Comparison of ENCODE assay signal across 9 mouse cellular contexts in genomic region chr15:100825249-100825856, GRCm38 (mm10). TPM values are rescaled to one million over a fixed set of nuclear protein-coding genes. Genes with fewer than 3 reads are reported as not detected.
DNase-seq lines count a peak whose midpoint lies in the region; ATAC-seq lines count a peak whose summit lies in the region.
"Had no signal": no experiment of that assay in that cellular context is flagged by ENCODE, and none has a peak within 500 bp of the region (broad histone marks: within the 10 kb centered on the region; RNA-seq: fewer than 3 reads in every experiment).

No protein-coding gene starts in this region.

- H3K9ac ChIP-seq in hindbrain, embryonic 14.5 days, result peak overlapping the region; percentile 35
- H3K9ac ChIP-seq in midbrain, embryonic 12.5 days (replicated peaks), result 0 out of 2 replicates have a peak overlapping the region, but pooled peaks have one; percentile 24
- no peak overlapping the region for H3K9ac ChIP-seq in liver, embryonic 12.5 days
- H3K9ac ChIP-seq: heart, embryonic 15.5 days had no signal

- no peak overlapping the region for H3K27ac ChIP-seq in hindbrain, embryonic 14.5 days
- no peak overlapping the region for H3K27ac ChIP-seq in midbrain, embryonic 12.5 days (replicated peaks)
- no peak overlapping the region for H3K27ac ChIP-seq in liver, embryonic 12.5 days
- H3K27ac ChIP-seq: heart, embryonic 15.5 days had no signal

- H3K4me1 ChIP-seq in hindbrain, embryonic 14.5 days (replicated peaks; ENCODE audit: control insufficient read depth, insufficient read depth, low read length), result peaks cover 7% of the 10 kb centered on the region; the same call in 1 of the 2 replicates
- H3K4me1 ChIP-seq in midbrain, embryonic 12.5 days, result peaks cover 7% of the 10 kb centered on the region
- H3K4me1 ChIP-seq in liver, embryonic 12.5 days, result no peaks in the 10 kb centered on the region
- H3K4me1 ChIP-seq: heart, embryonic 15.5 days; megakaryocyte, embryonic 14.5 days had no signal

- no peaks in the 10 kb centered on the region for H3K9me3 ChIP-seq in hindbrain, embryonic 14.5 days (ENCODE audit: control insufficient read depth, low read length)
- H3K9me3 ChIP-seq in midbrain, embryonic 12.5 days, result no peaks in the 10 kb centered on the region
- no peaks in the 10 kb centered on the region for H3K9me3 ChIP-seq in liver, embryonic 12.5 days (replicated peaks)
- H3K9me3 ChIP-seq: heart, embryonic 15.5 days had no signal

- peak; percentile 57; the same call in 1 of the 2 replicates for ATAC-seq in hindbrain, embryonic 14.5 days (ENCODE audit: low FRiP score)
- ATAC-seq in midbrain, embryonic 12.5 days (ENCODE audit: low FRiP score, low read depth), result no peak
- no peak for ATAC-seq in CD4-positive, CD25-positive, alpha-beta regulatory T cell, adult 4 months
- no peak for ATAC-seq in liver, embryonic 12.5 days

- peak overlapping the region; percentile 49 for H3K4me2 ChIP-seq in hindbrain, embryonic 14.5 days (replicated peaks)
- H3K4me2 ChIP-seq in midbrain, embryonic 12.5 days (replicated peaks), result peak overlapping the region; percentile 41
- H3K4me2 ChIP-seq in liver, embryonic 12.5 days, result no peak overlapping the region
- H3K4me2 ChIP-seq: heart, embryonic 15.5 days had no signal

- peak overlapping the region; percentile 20 for H3K4me3 ChIP-seq in hindbrain, embryonic 14.5 days (replicated peaks; ENCODE audit: low read length)
- no peak overlapping the region for H3K4me3 ChIP-seq in midbrain, embryonic 12.5 days
- no peak overlapping the region for H3K4me3 ChIP-seq in liver, embryonic 12.5 days
- H3K4me3 ChIP-seq: heart, embryonic 15.5 days; megakaryocyte, embryonic 14.5 days had no signal

- peaks cover 6% of the 10 kb centered on the region; the same call in 1 of the 2 replicates for H3K27me3 ChIP-seq in hindbrain, embryonic 14.5 days (ENCODE audit: control insufficient read depth, insufficient read depth, low read length)
- H3K27me3 ChIP-seq in midbrain, embryonic 12.5 days, result peaks cover 36% of the 10 kb centered on the region
- peaks cover 45% of the 10 kb centered on the region for H3K27me3 ChIP-seq in liver, embryonic 12.5 days (replicated peaks)

- 24% methylated on average over 23 of the region's 26 CpGs for WGBS in hindbrain, embryonic 14.5 days
- 21% methylated on average over 26 of the region's 26 CpGs for WGBS in midbrain, embryonic 12.5 days
- 23% methylated on average over 26 of the region's 26 CpGs for WGBS in liver, embryonic 12.5 days (ENCODE audit: insufficient replicate concordance)

- H3K36me3 ChIP-seq in hindbrain, embryonic 14.5 days (replicated peaks; ENCODE audit: control insufficient read depth, insufficient read depth), result no peaks in the 10 kb centered on the region
- H3K36me3 ChIP-seq in midbrain, embryonic 12.5 days, result no peaks in the 10 kb centered on the region
- H3K36me3 ChIP-seq in liver, embryonic 12.5 days, result no peaks in the 10 kb centered on the region
- H3K36me3 ChIP-seq: heart, embryonic 15.5 days had no signal

- DNase-seq in ES-CJ7 (ENCODE audit: low read depth, low spot score) (peak; percentile 26), ZHBTc4 (ENCODE audit: low read depth, low spot score) (peak; percentile 40)
- no peak for DNase-seq in hindbrain, embryonic 14.5 days (ENCODE audit: low spot score)
- DNase-seq in thymus, postnatal 36 days, result no peak

RNA-seq across cellular contexts. Expression of gene Scn8a, which starts 44.3 kb away (rescaled TPM):
- 22.2 and 23.2 TPM in 2 replicates for polyA plus RNA-seq in hindbrain, embryonic 14.5 days (2014; fragmentation: Nextera tagmentation; extraction: Ambion mirVana)
- polyA plus RNA-seq in midbrain, embryonic 12.5 days (2016; fragmentation: Nextera tagmentation; extraction: Ambion mirVana), result 20.5 and 23.5 TPM in 2 replicates
- polyA plus RNA-seq in CD4-positive, CD25-positive, alpha-beta regulatory T cell, adult 4 months (2017; shearing (Covaris generic)), result under 1 TPM; 0.29 to 0.32 TPM
- 0.54 and 0.88 TPM in 2 replicates for polyA plus RNA-seq in liver, embryonic 12.5 days (2016; fragmentation: Nextera tagmentation; extraction: Ambion mirVana)

Comparison
In these comparisons a context has a peak if more than half of its experiments do, and no peak if none do; other contexts are left out.
1. DNase-seq: peak in ES-CJ7 (single experiment) and ZHBTc4 (single experiment); none in hindbrain, embryonic 14.5 days (single experiment) and thymus, postnatal 36 days (0 of 2).
2. RNA of gene Scn8a, which starts 44.3 kb away (polyA plus RNA-seq): 22.2 to 23.2 TPM in hindbrain, embryonic 14.5 days and 20.5 to 23.5 TPM in midbrain, embryonic 12.5 days; 0.54 to 0.88 TPM in liver, embryonic 12.5 days and 0.29 to 0.32 TPM in CD4-positive, CD25-positive, alpha-beta regulatory T cell, adult 4 months; every median in the first group is over 10 times any median in the second.